Mouse (Mus musculus) liver, embryonic 15.5 days (tissue): ENCODE results near the gene Pigb. TPM values are rescaled to one million over a fixed set of nuclear protein-coding genes. Genes with fewer than 3 reads are reported as not detected.
A peak's percentile ranks its signal among the peaks of the same experiment; 100 is the strongest.

ENCODE experiments used
- ATAC-seq: fragments of 200-750 bp; cut with Nextera tagmentation; 2 replicates; pipeline ENCODE4 v1.8.0; 2017; ENCODE audit warnings: moderate number of reproducible peaks, mild to moderate bottlenecking, moderate library complexity; ENCODE audit not compliant: insufficient read depth
- H3K27ac ChIP-seq: fragments of 300-500 bp; sonication (generic); replicated peaks from 2 replicates; pipeline ENCODE4 v1.5.1; 2015; ENCODE audit warnings: mild to moderate bottlenecking, inconsistent platforms
- H3K27me3 ChIP-seq: fragments of 300-500 bp; sonication (generic); 2 replicates; pipeline ENCODE4 v1.6.1; 2015; ENCODE audit warnings: mild to moderate bottlenecking, inconsistent platforms
- H3K36me3 ChIP-seq: fragments of 300-500 bp; sonication (generic); replicated peaks from 2 replicates; pipeline ENCODE4 v1.6.1; 2015; ENCODE audit warnings: moderate library complexity, mild to moderate bottlenecking, inconsistent platforms
- H3K4me1 ChIP-seq: fragments of 300-500 bp; sonication (generic); replicated peaks from 2 replicates; pipeline ENCODE4 v1.6.1; 2015; ENCODE audit warnings: inconsistent platforms
- H3K4me2 ChIP-seq: fragments of 300-500 bp; sonication (generic); 2 replicates; pipeline ENCODE4 v1.6.1; 2015; ENCODE audit warnings: moderate library complexity, mild to moderate bottlenecking, inconsistent platforms
- H3K4me3 ChIP-seq: fragments of 300-500 bp; sonication (generic); replicated peaks from 2 replicates; pipeline ENCODE4 v1.5.1; 2015; ENCODE audit warnings: mild to moderate bottlenecking, inconsistent platforms
- H3K9ac ChIP-seq: fragments of 300-500 bp; sonication (generic); 2 replicates; pipeline ENCODE4 v1.6.1; 2015; ENCODE audit warnings: moderate library complexity, mild to moderate bottlenecking, inconsistent platforms
- H3K9me3 ChIP-seq: fragments of 300-500 bp; sonication (generic); replicated peaks from 2 replicates; pipeline ENCODE4 v1.6.1; 2016; ENCODE audit warnings: inconsistent platforms
- WGBS: fragments of 180-500 bp; shearing (Covaris S2); methylation state at CpG from one replicate; pipeline ENCODE4 v1.1.7; 2015; ENCODE audit warnings: mixed read lengths; ENCODE audit not compliant: insufficient replicate concordance; 5-methylcytosine and 5-hydroxymethylcytosine counted together
- microRNA-seq: library from miRNA; unstranded; fragments of <30 nt; microRNA quantifications from one replicate; pipeline ENCODE4, GENCODE M21; 2016
- polyA plus RNA-seq: library from polyadenylated mRNA; unstranded; fragments of >200 nt; fragmentation: Nextera tagmentation; extraction: Ambion mirVana; gene quantifications from 2 replicates; pipeline ENCODE4 v1.2.1, GENCODE M21; 2015

Gene Pigb
- polyA plus RNA-seq, 1 experiment from 2014 or later, result 4.3 TPM

DNA sequence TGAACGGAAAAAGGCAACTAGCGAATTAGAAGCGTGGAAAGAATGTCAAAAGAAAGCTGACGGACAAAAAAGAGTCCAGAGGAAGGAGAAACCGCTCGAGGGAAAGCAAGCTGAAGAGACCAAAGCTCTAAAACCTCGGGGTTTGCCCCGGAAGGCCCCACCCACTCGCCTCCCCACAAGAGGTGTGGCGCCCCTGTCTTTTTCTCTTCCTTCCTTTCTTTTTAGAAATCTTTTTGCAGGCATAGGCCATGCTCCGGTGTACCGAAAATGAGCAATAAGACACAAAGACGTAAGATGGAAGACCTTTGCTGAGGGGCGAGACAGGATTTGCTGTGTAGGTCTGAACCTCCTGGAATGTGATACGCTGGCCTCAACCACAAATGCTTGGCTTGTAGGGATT lies 78.2 kb downstream of the Pigb start:
- Histone ChIP-seq H3K4me3 (no peak overlapping the region), H3K4me2 (no peak overlapping the region), H3K27ac (no peak overlapping the region), H3K9me3 (no peaks in the 10 kb centered on the region), H3K4me1 (peaks cover 16% of the 10 kb centered on the region), H3K9ac (no peak overlapping the region), H3K27me3 (no peaks in the 10 kb centered on the region), H3K36me3 (no peaks in the 10 kb centered on the region)
- no peak for ATAC-seq
- WGBS, result 43% methylated on average over 15 of the region's 15 CpGs

DNA sequence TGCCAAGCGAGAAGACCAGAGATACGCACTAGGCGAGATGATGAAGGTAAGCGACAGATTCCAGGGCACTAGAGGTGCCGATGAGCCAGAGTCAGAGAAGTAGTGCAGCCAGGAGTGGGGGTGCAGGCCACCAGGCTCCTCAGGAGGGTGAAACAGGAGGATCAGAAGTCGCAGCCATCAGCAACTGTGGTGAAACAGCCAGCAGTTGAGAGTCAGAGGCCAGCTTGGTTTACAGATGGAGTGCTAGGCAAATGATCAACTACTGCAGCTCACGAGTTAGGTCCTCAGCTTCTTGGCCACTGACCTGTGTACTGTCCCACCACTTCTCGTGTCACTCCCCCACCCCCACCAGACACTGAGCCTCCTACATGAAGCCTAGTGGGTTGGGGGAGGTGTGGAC lies 78.8 kb downstream of the Pigb start:
- no peak overlapping the region for H3K4me3 ChIP-seq

GRCm38 (mm10) chr9:72958521-72959450 lies 81.4 kb downstream of the Pigb start, which contains the start of the genes Dyx1c1 and Gm44503:
Gene Dyx1c1 (plus strand): TSS chr9:72958785.
Gene Gm44503 (plus strand): TSS chr9:72958852.
- Histone ChIP-seq H3K4me1 (peaks cover 16% of the 10 kb centered on the region), H3K4me2 (peak within 1 kb of the TSS; percentile 78), H3K9ac (peak within 1 kb of the TSS; percentile 54), H3K27me3 (no peaks in the 10 kb centered on the region), H3K27ac (no peak within 1 kb of the TSS), H3K36me3 (no peaks in the 10 kb centered on the region), H3K4me3 (peak within 1 kb of the TSS; percentile 67), H3K9me3 (no peaks in the 10 kb centered on the region)
- ATAC-seq, result peak; percentile 60
- 2% methylated on average over 43 of the region's 43 CpGs for WGBS

More for the DNA sequence above, 78.8 kb downstream of the Pigb start:
- Histone ChIP-seq H3K4me1 (peaks cover 16% of the 10 kb centered on the region), H3K27me3 (no peaks in the 10 kb centered on the region), H3K9ac (no peak overlapping the region), H3K9me3 (no peaks in the 10 kb centered on the region), H3K27ac (no peak overlapping the region), H3K36me3 (no peaks in the 10 kb centered on the region), H3K4me2 (no peak overlapping the region)
- 58% methylated on average over 8 of the region's 8 CpGs for WGBS
- ATAC-seq, result no peak

Small RNA genes lying within 50 kb of the gene (microRNA-seq; reads per million reads assigned to microRNA genes)
- gene Gm27353, result not detected

Other genes with a start within 250 kb of the Pigb start
- 0.08 and 0.15 TPM in 2 replicates for gene Prtg, start 233.5 kb downstream of the Pigb start, polyA plus RNA-seq
- gene Pygo1, start 114.7 kb downstream of the Pigb start, polyA plus RNA-seq, result 0.10 and 0.12 TPM in 2 replicates
- 0.14 and 0.20 TPM in 2 replicates for gene Dyx1c1, start 81.6 kb downstream of the Pigb start, polyA plus RNA-seq
- gene Gm44503, start 81.5 kb downstream of the Pigb start, polyA plus RNA-seq, result not detected in 2 replicates
- 2.4 and 2.5 TPM in 2 replicates for gene Ccpg1os, start 55.0 kb downstream of the Pigb start, polyA plus RNA-seq
- gene Ccpg1, start 54.9 kb downstream of the Pigb start, polyA plus RNA-seq, result 11.4 and 11.8 TPM in 2 replicates
- 6.6 and 7.5 TPM in 2 replicates for gene Rab27a, start 4.5 kb upstream of the Pigb start, polyA plus RNA-seq
- gene Khdc3, start 61.5 kb upstream of the Pigb start, polyA plus RNA-seq, result 0.05 TPM in 1 of 2 replicates, not detected in the other
- not detected in 2 replicates for gene Gm20509, start 62.1 kb upstream of the Pigb start, polyA plus RNA-seq
- gene Rsl24d1, start 73.0 kb upstream of the Pigb start, polyA plus RNA-seq, result 40.0 and 41.0 TPM in 2 replicates